Mouse (Mus musculus) embryonic fibroblast, embryonic 13.5 days (primary cell): ENCODE data around the gene Ppp2r2c. TPM values are rescaled to one million over a fixed set of nuclear protein-coding genes. Genes with fewer than 3 reads are reported as not detected.

ENCODE experiments used
- H3K27ac ChIP-seq: 2 replicates; pipeline ENCODE4 v1.5.1; 2012; ENCODE audit warnings: low read length, control low read depth, inconsistent platforms; ENCODE audit not compliant: insufficient read depth
- H3K4me1 ChIP-seq: 2 replicates; pipeline ENCODE4 v1.6.1; 2011; ENCODE audit warnings: low read length; ENCODE audit not compliant: control insufficient read depth, insufficient read depth
- H3K4me3 ChIP-seq: 2 replicates; pipeline ENCODE4 v1.5.1; 2011; ENCODE audit warnings: mild to moderate bottlenecking, control low read depth, low read length; ENCODE audit not compliant: insufficient read depth
- CTCF ChIP-seq: IDR thresholded peaks from 2 replicates; pipeline ENCODE4 v1.5.1; 2011; ENCODE audit warnings: mild to moderate bottlenecking, control low read depth, low read length, moderate library complexity, borderline replicate concordance; ENCODE audit not compliant: insufficient read depth
- POLR2A ChIP-seq: IDR thresholded peaks from 2 replicates; pipeline ENCODE4 v1.6.1; 2011; ENCODE audit warnings: low read depth, mild to moderate bottlenecking, control low read depth, low read length, moderate library complexity
- polyA plus RNA-seq: library from polyadenylated mRNA; stranded (reverse); fragments of >200 nt; gene quantifications from 2 replicates; pipeline ENCODE4 v1.2.4, GENCODE M21; 2011; ENCODE audit warnings: low read depth; ENCODE audit not compliant: missing spikeins, insufficient read length

Ppp2r2c gene
- polyA plus RNA-seq, 1 experiment: 0.65 TPM

DNA sequence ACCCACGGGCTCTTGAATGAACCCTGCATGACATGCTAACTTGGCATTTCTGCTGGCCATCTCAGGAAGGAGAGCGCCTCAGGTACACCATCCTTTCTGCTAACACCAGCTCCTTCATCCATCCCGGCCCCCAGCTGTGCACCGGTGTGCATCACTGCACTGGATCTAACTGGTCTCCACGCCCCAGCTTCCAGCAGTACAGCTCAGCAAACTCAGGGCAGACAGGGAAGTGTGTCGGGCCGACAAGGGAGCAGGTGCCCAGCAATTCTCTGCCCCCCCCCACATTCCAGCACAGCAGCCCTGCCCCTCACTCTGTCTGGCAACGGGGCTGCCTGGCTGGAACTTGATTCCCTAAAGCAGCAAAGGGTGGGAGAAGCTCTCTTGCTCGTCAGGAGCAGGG is 109.5 kb downstream of the Ppp2r2c start:
- no peak overlapping the region for H3K27ac ChIP-seq
- H3K4me3 ChIP-seq: no peak overlapping the region
- TF ChIP-seq CTCF (no peak), POLR2A (no peak)
- H3K4me1 ChIP-seq: no peaks in the 10 kb centered on the region

DNA sequence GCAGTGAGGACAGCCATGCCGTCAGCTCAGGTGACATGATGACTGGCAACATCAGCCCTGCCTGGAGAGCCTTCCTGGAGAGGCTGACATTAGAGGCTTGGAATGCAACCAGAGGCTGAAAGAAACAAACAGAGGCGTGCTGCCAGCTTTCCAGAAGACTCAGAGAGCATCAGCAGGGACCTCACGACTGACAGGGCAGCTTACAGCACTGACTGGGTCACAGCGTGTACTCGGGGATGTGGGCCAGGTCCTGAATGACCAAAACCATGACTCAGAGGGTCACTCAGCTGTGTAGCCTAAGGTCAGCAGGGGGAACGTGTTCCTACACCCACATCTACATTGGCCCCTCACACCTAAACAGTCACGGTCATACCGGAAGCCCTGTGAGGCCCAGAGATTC is 110.7 kb downstream of the Ppp2r2c start:
- Histone ChIP-seq H3K4me1 (no peaks in the 10 kb centered on the region), H3K27ac (no peak overlapping the region)

DNA sequence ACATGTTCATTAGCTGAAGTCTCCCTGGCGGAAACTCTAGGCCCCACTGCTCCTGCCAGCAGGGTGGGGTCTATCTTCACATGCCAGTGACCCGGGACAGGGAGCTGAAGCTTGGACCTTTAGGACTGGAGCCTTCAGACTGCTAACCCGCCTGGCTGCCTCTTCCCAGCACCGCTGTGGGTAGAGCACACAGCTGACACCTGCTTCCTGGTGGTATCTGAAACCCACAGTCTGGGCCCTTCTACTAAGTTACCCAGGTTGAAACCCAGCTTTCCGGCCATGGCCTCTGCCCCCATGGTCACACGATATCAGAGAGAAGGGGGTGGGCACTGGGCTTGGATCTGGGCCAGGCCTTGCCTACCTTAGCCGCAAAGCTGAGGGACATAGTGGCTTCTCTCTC is 111.3 kb downstream of the Ppp2r2c start:
- TF ChIP-seq CTCF: no peak
- TF ChIP-seq POLR2A: no peak
- H3K4me3 ChIP-seq: no peak overlapping the region
- H3K27ac ChIP-seq: no peak overlapping the region
- no peaks in the 10 kb centered on the region for H3K4me1 ChIP-seq

More for the DNA sequence above, 110.7 kb downstream of the Ppp2r2c start:
- TF ChIP-seq CTCF: no peak
- TF ChIP-seq POLR2A: no peak
- H3K4me3 ChIP-seq: no peak overlapping the region

DNA sequence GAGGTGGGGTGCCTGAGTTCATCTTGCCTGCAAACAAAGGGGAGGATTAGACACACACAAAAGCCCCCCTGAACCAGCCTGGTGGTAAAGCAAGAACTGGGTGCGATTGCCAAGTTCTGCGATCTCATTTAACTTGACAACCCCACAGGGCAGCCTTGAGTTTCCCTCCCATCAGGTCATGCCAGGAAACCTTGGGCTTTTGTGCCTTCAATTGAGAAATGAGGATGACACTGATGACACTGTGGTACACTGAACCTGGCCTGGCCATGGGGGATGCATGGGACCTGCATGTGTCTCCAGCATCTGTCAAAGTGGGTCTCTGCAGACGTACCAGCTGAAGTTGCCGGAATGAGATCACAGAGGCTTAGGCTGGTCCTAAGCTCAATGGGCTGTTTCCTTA is 114.0 kb downstream of the Ppp2r2c start:
- TF ChIP-seq POLR2A: no peak
- TF ChIP-seq CTCF: no peak
- H3K27ac ChIP-seq: no peak overlapping the region
- no peak overlapping the region for H3K4me3 ChIP-seq
- H3K4me1 ChIP-seq: no peaks in the 10 kb centered on the region

DNA sequence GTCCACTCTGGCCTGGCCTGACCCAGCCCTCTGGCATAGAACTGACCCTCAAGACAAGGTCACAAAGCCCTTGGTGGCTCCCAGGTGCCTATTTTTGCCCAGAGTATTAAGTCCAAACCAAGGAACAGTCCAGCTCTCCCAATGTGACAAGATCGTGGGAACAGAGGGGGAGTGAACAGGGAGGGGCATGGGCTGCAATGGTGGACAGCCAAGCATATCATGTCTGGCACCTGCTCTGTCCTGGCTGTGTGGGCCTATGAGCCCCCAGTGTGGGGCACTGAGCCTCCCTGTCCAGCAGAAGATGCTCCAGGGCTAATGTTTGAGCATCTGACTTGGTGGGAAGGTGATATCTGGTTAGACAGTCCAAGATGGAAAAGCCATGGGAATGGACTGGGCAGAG is 118.3 kb downstream of the Ppp2r2c start:
- Histone ChIP-seq H3K27ac (no peak overlapping the region), H3K4me3 (no peak overlapping the region), H3K4me1 (no peaks in the 10 kb centered on the region)
- TF ChIP-seq POLR2A: no peak
- no peak for TF ChIP-seq CTCF

DNA sequence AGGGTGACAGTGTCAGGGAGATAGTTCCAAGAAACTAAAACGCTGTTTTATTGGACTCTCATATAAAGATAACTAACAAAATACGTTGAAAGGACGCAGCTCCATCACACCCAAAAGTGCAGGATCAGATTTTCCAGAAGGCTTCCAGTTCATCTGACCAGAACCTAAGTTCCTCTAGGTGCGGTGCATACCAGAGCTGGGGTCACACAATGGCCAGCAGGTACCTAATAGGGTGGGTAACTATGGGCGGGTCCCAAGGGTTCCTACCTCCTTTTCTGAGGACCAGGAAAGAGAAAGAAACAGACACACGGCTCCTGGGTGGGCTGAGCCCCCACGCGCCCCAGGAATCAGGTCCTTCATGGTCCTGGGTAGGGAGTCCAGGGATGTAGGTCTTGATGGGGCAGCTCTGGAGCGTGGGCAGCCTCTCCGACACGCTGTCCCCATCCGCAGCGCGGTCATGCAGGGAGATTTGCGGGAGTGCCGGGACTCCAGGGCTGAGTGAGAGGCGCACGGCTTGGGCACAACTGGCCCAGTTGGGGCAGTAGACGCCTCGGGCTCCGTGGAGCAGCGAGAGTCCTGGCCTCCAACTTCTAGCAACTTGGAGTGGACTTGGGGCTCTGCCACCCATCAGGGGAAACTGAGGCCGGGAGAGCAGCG is 119.9 kb downstream of the Ppp2r2c start:
- H3K4me1 ChIP-seq: no peaks in the 10 kb centered on the region
- H3K27ac ChIP-seq: no peak overlapping the region

DNA sequence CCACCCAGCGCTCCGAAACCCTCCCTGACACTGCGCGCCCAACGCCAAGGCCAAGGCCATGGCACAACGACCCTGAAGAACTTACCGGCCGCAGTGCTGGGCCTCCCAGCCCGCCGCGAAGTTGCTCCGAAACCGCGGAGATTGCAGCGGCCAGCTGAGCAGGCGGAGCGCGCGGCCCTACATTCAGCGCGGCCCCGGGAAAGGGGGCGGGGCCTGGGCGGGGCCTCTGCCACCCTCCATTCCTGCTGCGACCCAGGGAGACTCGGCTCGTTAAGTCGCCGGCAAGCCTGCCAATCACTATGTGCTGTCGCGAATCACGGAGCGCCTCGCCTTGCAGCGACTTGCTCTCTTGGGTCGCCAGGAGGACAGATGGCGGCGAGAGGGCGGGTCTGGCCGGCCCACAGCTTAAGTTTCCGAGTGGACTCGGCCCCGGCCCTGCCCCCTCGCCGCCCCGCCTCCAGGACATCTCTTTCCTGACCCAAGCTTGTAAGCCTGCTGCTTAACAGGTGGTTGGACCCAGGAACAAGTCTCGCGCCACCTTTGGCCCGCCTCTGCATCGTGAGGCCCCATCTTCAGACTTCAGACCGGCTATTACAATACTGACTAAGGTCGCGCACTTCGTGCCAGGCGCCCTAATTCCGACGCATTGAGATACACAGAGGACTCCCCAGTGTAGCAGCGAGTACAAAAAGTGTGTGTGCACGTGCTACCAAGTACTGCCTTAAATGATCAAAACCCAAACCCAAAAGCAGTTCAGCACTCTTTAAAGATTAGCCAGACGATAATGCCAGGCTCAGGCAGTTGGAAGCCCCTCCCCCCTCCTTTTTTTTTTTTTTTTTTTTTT is 120.7 kb downstream of the Ppp2r2c start, which contains the start of gene Wfs1:
Gene Wfs1, minus strand, starts transcription at position 425 of the 844 bp plus-strand sequence.
- TF ChIP-seq CTCF: no peak
- peak; percentile 94 for TF ChIP-seq POLR2A
- H3K27ac ChIP-seq: no peak within 1 kb of the TSS
- no peaks in the 10 kb centered on the region for H3K4me1 ChIP-seq
- peak within 1 kb of the TSS; percentile 60 for H3K4me3 ChIP-seq

More for the DNA sequence above, 119.9 kb downstream of the Ppp2r2c start:
- peak overlapping the region; percentile 60 for H3K4me3 ChIP-seq
- TF ChIP-seq POLR2A: no peak
- no peak for TF ChIP-seq CTCF

DNA sequence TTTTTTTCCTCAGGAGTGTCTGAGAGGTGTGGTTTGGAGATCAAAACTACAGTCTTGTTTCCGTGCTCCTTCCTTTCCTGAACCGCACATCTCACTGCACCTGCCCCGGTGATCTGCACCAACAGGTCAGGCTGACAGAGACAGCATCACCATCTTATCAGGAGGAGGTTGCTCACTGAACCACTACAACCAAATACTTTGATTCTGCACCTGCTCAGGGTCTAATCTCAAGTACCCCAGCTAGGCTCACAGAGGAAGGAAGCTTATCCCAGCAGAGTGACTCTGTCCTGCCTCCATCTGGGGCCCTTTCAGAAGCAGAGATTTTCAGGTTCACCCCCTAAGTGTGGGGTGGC is 121.3 kb downstream of the Ppp2r2c start:
- TF ChIP-seq CTCF (no peak), POLR2A (no peak)
- Histone ChIP-seq H3K4me1 (no peaks in the 10 kb centered on the region), H3K4me3 (peak overlapping the region; percentile 40; the same call in 1 of the 2 replicates), H3K27ac (no peak overlapping the region)

DNA sequence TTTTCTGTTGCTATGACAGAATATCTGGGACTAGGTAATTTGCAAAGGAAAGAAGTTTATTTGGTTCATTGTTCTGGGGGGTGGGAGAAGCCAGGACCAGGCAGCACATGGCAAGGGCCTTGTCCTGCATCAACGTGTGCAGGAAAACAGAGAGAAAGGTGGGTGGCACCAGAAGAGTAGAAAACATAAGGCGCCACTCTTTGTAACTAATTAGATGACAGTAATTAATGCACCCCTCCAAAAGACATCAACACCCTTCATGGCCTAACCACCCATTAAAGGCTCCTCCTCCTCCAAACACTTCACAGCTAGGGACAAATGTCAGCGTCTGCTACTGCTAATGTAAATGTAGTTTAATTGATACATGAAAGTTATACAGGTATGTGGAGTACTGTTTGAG is 121.9 kb downstream of the Ppp2r2c start:
- Histone ChIP-seq H3K4me3 (no peak overlapping the region), H3K27ac (no peak overlapping the region), H3K4me1 (no peaks in the 10 kb centered on the region)
- TF ChIP-seq CTCF: no peak
- no peak for TF ChIP-seq POLR2A

DNA sequence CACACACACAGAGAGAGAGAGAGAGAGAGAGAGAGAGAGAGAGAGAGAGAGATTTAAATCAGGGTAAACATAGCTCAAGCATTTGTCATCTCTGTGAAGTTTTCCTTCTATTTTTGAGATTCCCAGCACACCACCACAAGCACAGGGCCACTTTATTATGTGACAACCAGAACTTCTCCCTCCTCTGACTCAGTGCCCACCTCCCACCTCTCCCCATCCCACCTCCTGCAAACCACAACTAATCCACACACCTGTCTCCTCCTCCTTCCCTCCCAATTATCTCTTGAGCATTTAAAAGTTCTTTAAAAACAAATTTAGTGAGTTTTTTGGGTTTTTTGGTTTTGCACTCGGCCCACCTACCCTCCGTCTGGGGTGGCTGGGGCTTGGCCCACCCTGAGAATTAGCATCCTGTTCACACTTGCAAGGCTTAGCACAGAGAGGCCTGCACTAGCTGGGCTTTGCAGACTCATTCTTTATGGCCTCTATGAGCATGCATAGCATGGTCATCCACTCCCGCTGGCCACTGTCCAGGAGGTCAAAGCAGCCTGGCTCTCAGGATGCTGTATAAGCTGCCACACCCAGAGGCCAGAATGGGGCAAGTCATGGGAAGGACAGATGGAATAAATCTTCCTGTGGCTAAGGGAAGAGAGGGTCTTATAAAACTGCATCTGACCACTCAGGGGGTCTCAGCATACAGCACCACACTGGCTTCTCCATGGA is 122.5 kb downstream of the Ppp2r2c start:
- TF ChIP-seq CTCF (no peak), POLR2A (no peak)
- Histone ChIP-seq H3K4me3 (no peak overlapping the region), H3K4me1 (no peaks in the 10 kb centered on the region), H3K27ac (no peak overlapping the region)
